In genomic region chr1:134414501-134415167, GRCm38 (mm10) we compare ENCODE assay signal across 8 mouse cellular contexts. TPM values are rescaled to one million over a fixed set of nuclear protein-coding genes. Genes with fewer than 3 reads are reported as not detected.
DNase-seq lines count a peak whose midpoint lies in the region; ATAC-seq and TF ChIP-seq lines count a peak whose summit lies in the region.

No protein-coding gene starts in this region.

- WGBS in embryonic facial prominence, embryonic 11.5 days = 15% methylated on average over 11 of the region's 11 CpGs
- WGBS in intestine, embryonic 15.5 days = 10% methylated on average over 11 of the region's 11 CpGs
- WGBS in neural tube, embryonic 12.5 days = 15% methylated on average over 11 of the region's 11 CpGs

- peak overlapping the region; percentile 80 for H3K27ac ChIP-seq in left cerebral cortex, adult 2 months
- peak overlapping the region; percentile 10; the same call in 1 of the 2 replicates for H3K27ac ChIP-seq in embryonic facial prominence, embryonic 11.5 days (replicated peaks; ENCODE audit: low read depth, low read length)
- peak overlapping the region; percentile 95 for H3K27ac ChIP-seq in intestine, embryonic 15.5 days
- H3K27ac ChIP-seq in neural tube, embryonic 12.5 days = no peak overlapping the region

- peak overlapping the region; percentile 38 for H3K4me2 ChIP-seq in embryonic facial prominence, embryonic 11.5 days (ENCODE audit: low read depth, low read length)
- peak overlapping the region; percentile 72 for H3K4me2 ChIP-seq in intestine, embryonic 15.5 days (replicated peaks)
- H3K4me2 ChIP-seq in neural tube, embryonic 12.5 days (replicated peaks) = peak overlapping the region; percentile 63

- no peaks in the 10 kb centered on the region for H3K9me3 ChIP-seq in embryonic facial prominence, embryonic 11.5 days (replicated peaks; ENCODE audit: control insufficient read depth, low read length)
- no peaks in the 10 kb centered on the region for H3K9me3 ChIP-seq in intestine, embryonic 15.5 days
- H3K9me3 ChIP-seq in neural tube, embryonic 12.5 days = no peaks in the 10 kb centered on the region

- peak overlapping the region; percentile 19 for H3K9ac ChIP-seq in embryonic facial prominence, embryonic 11.5 days (replicated peaks; ENCODE audit: low read length)
- H3K9ac ChIP-seq in intestine, embryonic 15.5 days = peak overlapping the region; percentile 52
- peak overlapping the region; percentile 88; the same call in 1 of the 2 replicates for H3K9ac ChIP-seq in neural tube, embryonic 12.5 days

- H3K4me1 ChIP-seq in embryonic facial prominence, embryonic 11.5 days (ENCODE audit: control insufficient read depth, insufficient read depth, low read length) = no peaks in the 10 kb centered on the region
- H3K4me1 ChIP-seq in intestine, embryonic 15.5 days (replicated peaks) = peaks cover 34% of the 10 kb centered on the region
- H3K4me1 ChIP-seq in neural tube, embryonic 12.5 days = peaks cover 32% of the 10 kb centered on the region

- peak; percentile 5 for ATAC-seq in embryonic facial prominence, embryonic 11.5 days (replicated peaks; ENCODE audit: insufficient number of reproducible peaks, low FRiP score, low TSS enrichment, low read depth)
- ATAC-seq in intestine, embryonic 15.5 days = peak; percentile 48
- ATAC-seq in neural tube, embryonic 12.5 days (ENCODE audit: low FRiP score, low read depth) = peak; percentile 38; the same call in 1 of the 2 replicates

- peak overlapping the region; percentile 95 for H3K4me3 ChIP-seq in left cerebral cortex, adult 2 months
- H3K4me3 ChIP-seq in embryonic facial prominence, embryonic 11.5 days (ENCODE audit: low read depth, low read length) = peak overlapping the region; percentile 95
- peak overlapping the region; percentile 87 for H3K4me3 ChIP-seq in intestine, embryonic 15.5 days (replicated peaks)
- peak overlapping the region; percentile 91 for H3K4me3 ChIP-seq in neural tube, embryonic 12.5 days

- peak; percentile 25 for TF ChIP-seq CTCF in left cerebral cortex, adult 2 months (IDR thresholded peaks at IDR 0.05)

- DNase-seq in left cerebral cortex, adult 2 months (ENCODE audit: extremely low spot score in 1 of 2, low spot score in 2 of 2) = no peak
- no peak for DNase-seq in left cerebral cortex, postnatal 36 days (ENCODE audit: low spot score in 2 of 2)
- DNase-seq in embryonic facial prominence, embryonic 11.5 days (ENCODE audit: low spot score) = no peak
- DNase-seq in thymus, postnatal 0 days (ENCODE audit: low spot score) = no peak
- DNase-seq in ovary, postnatal 10 days (ENCODE audit: low spot score) = no peak
- DNase-seq in cerebellum, postnatal 4 days (ENCODE audit: low spot score in 2 of 2) = no peak

- H3K27me3 ChIP-seq in embryonic facial prominence, embryonic 11.5 days (ENCODE audit: control insufficient read depth, insufficient read depth, low read length) = no peaks in the 10 kb centered on the region
- no peaks in the 10 kb centered on the region for H3K27me3 ChIP-seq in intestine, embryonic 15.5 days (replicated peaks)
- no peaks in the 10 kb centered on the region for H3K27me3 ChIP-seq in neural tube, embryonic 12.5 days (replicated peaks)

- peaks cover 4% of the 10 kb centered on the region; the same call in 1 of the 2 replicates for H3K36me3 ChIP-seq in embryonic facial prominence, embryonic 11.5 days (replicated peaks; ENCODE audit: control insufficient read depth, insufficient read depth, low read depth, low read length)
- peaks cover 9% of the 10 kb centered on the region for H3K36me3 ChIP-seq in intestine, embryonic 15.5 days
- peaks cover 17% of the 10 kb centered on the region for H3K36me3 ChIP-seq in neural tube, embryonic 12.5 days

- intact Hi-C loops in left cerebral cortex, adult 2 months (cut with DNase I) = loop anchor here (2.0 kb wide), 2 partner anchors 52 to 80 kb away; partner anchors contain the start of gene Rabif
- intact Hi-C loops in left cerebral cortex, postnatal 36 days (cut with DNase I) = loop anchor here (5.0 kb wide), 1 partner anchor 52 kb away; the partner anchor contains the start of gene Tmem183a

RNA-seq across cellular contexts. Expression of gene Adipor1, which starts 0.5 kb away (rescaled TPM):
- 10 to 100 TPM; 55.9 to 58.2 TPM for total RNA-seq in left cerebral cortex, adult 2 months (2021)
- total RNA-seq in left cerebral cortex, postnatal 36 days (2021) = 10 to 100 TPM; 60.2 to 62.8 TPM
- 82.9 and 86.7 TPM in 2 replicates for polyA plus RNA-seq in embryonic facial prominence, embryonic 11.5 days (2014; fragmentation: Nextera tagmentation; extraction: Ambion mirVana)
- polyA plus RNA-seq in intestine, embryonic 15.5 days (2015; fragmentation: Nextera tagmentation; extraction: Ambion mirVana) = 77.8 and 80.5 TPM in 2 replicates
- 71.1 and 74.5 TPM in 2 replicates for polyA plus RNA-seq in neural tube, embryonic 12.5 days (2016; fragmentation: Nextera tagmentation; extraction: Ambion mirVana)
- polyA plus RNA-seq in thymus, postnatal 0 days (2015; fragmentation: Nextera tagmentation; extraction: Ambion mirVana) = 65.8 and 67.9 TPM in 2 replicates

RNA-seq across cellular contexts. Expression of gene Cyb5r1, which starts 9.3 kb away (rescaled TPM):
- total RNA-seq in left cerebral cortex, adult 2 months (2021) = 10 to 100 TPM; 20.3 to 23.3 TPM
- 10 to 100 TPM; 18.9 to 19.9 TPM for total RNA-seq in left cerebral cortex, postnatal 36 days (2021)
- 25.0 and 32.2 TPM in 2 replicates for polyA plus RNA-seq in embryonic facial prominence, embryonic 11.5 days (2014; fragmentation: Nextera tagmentation; extraction: Ambion mirVana)
- polyA plus RNA-seq in intestine, embryonic 15.5 days (2015; fragmentation: Nextera tagmentation; extraction: Ambion mirVana) = 35.8 and 37.9 TPM in 2 replicates
- 27.9 and 29.8 TPM in 2 replicates for polyA plus RNA-seq in neural tube, embryonic 12.5 days (2016; fragmentation: Nextera tagmentation; extraction: Ambion mirVana)
- polyA plus RNA-seq in thymus, postnatal 0 days (2015; fragmentation: Nextera tagmentation; extraction: Ambion mirVana) = 13.4 and 20.4 TPM in 2 replicates

RNA-seq across cellular contexts. Expression of gene 4933406M09Rik, which starts 28.9 kb away (rescaled TPM):
- not detected for total RNA-seq in left cerebral cortex, adult 2 months (2021)
- not detected for total RNA-seq in left cerebral cortex, postnatal 36 days (2021)
- polyA plus RNA-seq in embryonic facial prominence, embryonic 11.5 days (2014; fragmentation: Nextera tagmentation; extraction: Ambion mirVana) = not detected in 2 replicates
- not detected in 2 replicates for polyA plus RNA-seq in intestine, embryonic 15.5 days (2015; fragmentation: Nextera tagmentation; extraction: Ambion mirVana)
- not detected in 2 replicates for polyA plus RNA-seq in neural tube, embryonic 12.5 days (2016; fragmentation: Nextera tagmentation; extraction: Ambion mirVana)
- polyA plus RNA-seq in thymus, postnatal 0 days (2015; fragmentation: Nextera tagmentation; extraction: Ambion mirVana) = not detected in 2 replicates

RNA-seq across cellular contexts. Expression of gene Klhl12, which starts 40.7 kb away (rescaled TPM):
- total RNA-seq in left cerebral cortex, adult 2 months (2021) = 10 to 100 TPM; 36.1 to 38.9 TPM
- 10 to 100 TPM; 36.4 to 37.1 TPM for total RNA-seq in left cerebral cortex, postnatal 36 days (2021)
- 33.8 and 35.3 TPM in 2 replicates for polyA plus RNA-seq in embryonic facial prominence, embryonic 11.5 days (2014; fragmentation: Nextera tagmentation; extraction: Ambion mirVana)
- polyA plus RNA-seq in intestine, embryonic 15.5 days (2015; fragmentation: Nextera tagmentation; extraction: Ambion mirVana) = 21.7 and 22.2 TPM in 2 replicates
- 31.8 and 33.2 TPM in 2 replicates for polyA plus RNA-seq in neural tube, embryonic 12.5 days (2016; fragmentation: Nextera tagmentation; extraction: Ambion mirVana)
- polyA plus RNA-seq in thymus, postnatal 0 days (2015; fragmentation: Nextera tagmentation; extraction: Ambion mirVana) = 12.7 and 14.3 TPM in 2 replicates

RNA-seq across cellular contexts. Expression of gene Tmem183a, which starts 52.9 kb away (rescaled TPM):
- total RNA-seq in left cerebral cortex, adult 2 months (2021) = 10 to 100 TPM; 57.2 to 70.8 TPM
- 10 to 100 TPM; 80.1 to 87.0 TPM for total RNA-seq in left cerebral cortex, postnatal 36 days (2021)
- 128 and 133 TPM in 2 replicates for polyA plus RNA-seq in embryonic facial prominence, embryonic 11.5 days (2014; fragmentation: Nextera tagmentation; extraction: Ambion mirVana)
- polyA plus RNA-seq in intestine, embryonic 15.5 days (2015; fragmentation: Nextera tagmentation; extraction: Ambion mirVana) = 87.1 and 88.9 TPM in 2 replicates
- polyA plus RNA-seq in neural tube, embryonic 12.5 days (2016; fragmentation: Nextera tagmentation; extraction: Ambion mirVana) = 110 and 114 TPM in 2 replicates
- 58.0 and 64.3 TPM in 2 replicates for polyA plus RNA-seq in thymus, postnatal 0 days (2015; fragmentation: Nextera tagmentation; extraction: Ambion mirVana)

Comparison
In these comparisons a context has a peak if more than half of its experiments do, and no peak if none do; other contexts are left out.
1. H3K9ac ChIP-seq: peak in every context shown above with its lines; median percentile 88 in neural tube, embryonic 12.5 days; 52 in intestine, embryonic 15.5 days; 19 in embryonic facial prominence, embryonic 11.5 days.